Mouse (Mus musculus) retina, embryonic 14.5 days (tissue): Measurements from ENCODE around the gene Osbpl5.
"Not testable (repeated sequence)": the region's sequence is repeated elsewhere in the genome, so short reads cannot be mapped to it uniquely, and the experiment has no call there.

Experiments used
- DNase-seq: peaks from one replicate; pipeline ENCODE4 v3.0.0-alpha.2; 2015; ENCODE audit warnings: low spot score

Osbpl5 gene

GRCm38 (mm10) chr7:143709395-143709794 lies 47.4 kb downstream of the Osbpl5 start:
- DNase-seq, result no peak

GRCm38 (mm10) chr7:143706697-143707438 lies 49.9 kb downstream of the Osbpl5 start:
- DNase-seq, result peak; percentile 99

GRCm38 (mm10) chr7:143696140-143696539 lies 60.6 kb downstream of the Osbpl5 start:
- peak; percentile 54 for DNase-seq

GRCm38 (mm10) chr7:143694550-143694949 lies 62.2 kb downstream of the Osbpl5 start:
- no peak for DNase-seq

- DNase-seq, result no peak
Observed at GRCm38 (mm10) chr7:143692746-143693510, 63.9 kb downstream of the Osbpl5 start.

GRCm38 (mm10) chr7:143691909-143692308 lies 64.9 kb downstream of the Osbpl5 start:
- no peak for DNase-seq

- DNase-seq, result no peak
Observed at GRCm38 (mm10) chr7:143691181-143691580, 65.6 kb downstream of the Osbpl5 start.

GRCm38 (mm10) chr7:143689946-143690345 lies 66.8 kb downstream of the Osbpl5 start:
- DNase-seq, result no peak

GRCm38 (mm10) chr7:143689481-143689880 lies 67.3 kb downstream of the Osbpl5 start:
- no peak for DNase-seq

- not testable (repeated sequence) for DNase-seq
Observed at GRCm38 (mm10) chr7:143686676-143687075, 70.1 kb downstream of the Osbpl5 start.

- not testable (repeated sequence) for DNase-seq
Observed at GRCm38 (mm10) chr7:143686191-143686590, 70.6 kb downstream of the Osbpl5 start.

- DNase-seq, result peak; percentile 77
Observed at GRCm38 (mm10) chr7:143685359-143686067, 71.3 kb downstream of the Osbpl5 start, which contains the start of gene Tnfrsf23. Tnfrsf23 (minus strand) TSS chr7:143685872.

- DNase-seq, result not testable (repeated sequence)
Observed at GRCm38 (mm10) chr7:143684569-143684968, 72.2 kb downstream of the Osbpl5 start.

- DNase-seq, result no peak
Observed at GRCm38 (mm10) chr7:143681566-143681965, 75.2 kb downstream of the Osbpl5 start.

- DNase-seq, result not testable (repeated sequence)
Observed at GRCm38 (mm10) chr7:143680836-143681235, 75.9 kb downstream of the Osbpl5 start.

- DNase-seq, result not testable (repeated sequence)
Observed at GRCm38 (mm10) chr7:143679650-143680049, 77.1 kb downstream of the Osbpl5 start.

- no peak for DNase-seq
Observed at GRCm38 (mm10) chr7:143666427-143667311, 90.1 kb downstream of the Osbpl5 start.

- DNase-seq, result no peak
Observed at GRCm38 (mm10) chr7:143663470-143663869, 93.3 kb downstream of the Osbpl5 start.

- no peak for DNase-seq
Observed at GRCm38 (mm10) chr7:143660797-143661196, 96.0 kb downstream of the Osbpl5 start.

- not testable (repeated sequence) for DNase-seq
Observed at GRCm38 (mm10) chr7:143649769-143650346, 106.9 kb downstream of the Osbpl5 start.
